Mouse (Mus musculus) central nervous system, embryonic 14 days (tissue): ENCODE measurements around the gene Olfr1248. TPM values are rescaled to one million over a fixed set of nuclear protein-coding genes. Genes with fewer than 3 reads are reported as not detected.

ENCODE experiments used
- polyA plus RNA-seq: library from polyadenylated mRNA; depleted of rRNA; stranded (reverse); fragments of >200 nt; gene quantifications from 2 replicates; pipeline ENCODE4 v1.2.3, GENCODE M21; 2012; rRNA removed

Gene Olfr1248
- not detected in 2 replicates for polyA plus RNA-seq

GRCm38 (mm10) chr2:89618145-89618544 lies at the start of gene Olfr1248:
Gene Olfr1248 (minus strand): TSS chr2:89618245.

GRCm38 (mm10) chr2:89661367-89661766 lies 43.3 kb upstream of the Olfr1248 start, which contains the start of gene Olfr1250:
Gene Olfr1250 (minus strand): TSS chr2:89661467.

GRCm38 (mm10) chr2:89634883-89635282 lies 16.8 kb upstream of the Olfr1248 start, which contains the start of gene Olfr1249:
Gene Olfr1249 (minus strand): TSS chr2:89634983.

GRCm38 (mm10) chr2:89614030-89614429 lies 4.0 kb downstream of the Olfr1248 start, which contains the start of gene Olfr1247:
Gene Olfr1247 (minus strand): TSS chr2:89614130.

GRCm38 (mm10) chr2:89593057-89593456 lies 25.0 kb downstream of the Olfr1248 start, which contains the start of gene Olfr1246:
Gene Olfr1246 (minus strand): TSS chr2:89593157.

GRCm38 (mm10) chr2:89578347-89578746 lies 39.7 kb downstream of the Olfr1248 start, which contains the start of gene Olfr1245:
Gene Olfr1245 (minus strand): TSS chr2:89578447.

Other genes starting within 250 kb of the Olfr1248 start
- not detected in 2 replicates for gene Olfr1238, start 208.6 kb downstream of the Olfr1248 start, polyA plus RNA-seq
- gene Olfr1239, start 197.8 kb downstream of the Olfr1248 start, polyA plus RNA-seq: not detected in 2 replicates
- not detected in 2 replicates for gene Olfr1240, start 175.2 kb downstream of the Olfr1248 start, polyA plus RNA-seq
- gene Olfr1241, start 131.1 kb downstream of the Olfr1248 start, polyA plus RNA-seq: not detected in 2 replicates
- gene Olfr1242, start 119.9 kb downstream of the Olfr1248 start, polyA plus RNA-seq: not detected in 2 replicates
- not detected in 2 replicates for gene Olfr1243, start 86.8 kb downstream of the Olfr1248 start, polyA plus RNA-seq
- gene Olfr1245, start 39.8 kb downstream of the Olfr1248 start, polyA plus RNA-seq: not detected in 2 replicates
- gene Olfr1246, start 25.1 kb downstream of the Olfr1248 start, polyA plus RNA-seq: not detected in 2 replicates
- not detected in 2 replicates for gene Olfr1247, start 4.1 kb downstream of the Olfr1248 start, polyA plus RNA-seq
- gene Olfr1249, start 16.7 kb upstream of the Olfr1248 start, polyA plus RNA-seq: not detected in 2 replicates
- gene Olfr1250, start 43.2 kb upstream of the Olfr1248 start, polyA plus RNA-seq: 0.01 TPM in 1 of 2 replicates, not detected in the other
- gene Olfr1251, start 53.7 kb upstream of the Olfr1248 start, polyA plus RNA-seq: not detected in 2 replicates
- gene Olfr1252, start 106.8 kb upstream of the Olfr1248 start, polyA plus RNA-seq: not detected in 2 replicates
- not detected in 2 replicates for gene Olfr1253, start 138.8 kb upstream of the Olfr1248 start, polyA plus RNA-seq
- gene Olfr1254, start 175.4 kb upstream of the Olfr1248 start, polyA plus RNA-seq: not detected in 2 replicates
- gene Olfr1255, start 193.8 kb upstream of the Olfr1248 start, polyA plus RNA-seq: not detected in 2 replicates
- gene Olfr1256, start 223.3 kb upstream of the Olfr1248 start, polyA plus RNA-seq: not detected in 2 replicates
- gene Olfr48, start 230.0 kb upstream of the Olfr1248 start, polyA plus RNA-seq: 0.06 TPM in 1 of 2 replicates, not detected in the other